In the genomic region with DNA sequence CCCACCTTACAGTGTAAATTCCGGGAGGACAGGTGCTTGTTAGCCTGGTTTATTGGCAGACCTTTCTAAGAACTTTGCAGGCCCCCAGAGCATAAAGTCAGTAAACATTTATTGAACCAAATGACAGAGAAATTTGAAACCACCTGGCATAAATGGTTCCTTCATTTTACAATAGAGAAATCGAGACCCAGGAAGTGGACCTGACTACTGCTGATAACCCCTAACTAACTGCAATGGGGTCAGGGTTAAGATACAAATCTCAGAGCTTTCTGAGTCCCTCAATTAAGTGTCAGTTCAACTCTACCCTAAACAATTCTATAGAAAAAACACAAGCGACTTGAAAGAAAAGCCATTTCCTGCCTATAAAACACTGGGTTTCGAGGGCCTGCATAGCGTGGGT, we compare ENCODE assay signal across 8 mouse cellular contexts. TPM values are rescaled to one million over a fixed set of nuclear protein-coding genes. Genes with fewer than 3 reads are reported as not detected.
DNase-seq lines count a peak whose midpoint lies in the region; ATAC-seq and TF ChIP-seq lines count a peak whose summit lies in the region.

No protein-coding gene starts in this region.

- peak overlapping the region; percentile 96 for H3K4me3 ChIP-seq in heart, embryonic 12.5 days
- peak overlapping the region; percentile 56 to 100 (median 75) for H3K4me3 ChIP-seq in CH12.LX (replicated peaks in 1 of 3; ENCODE audit: low read depth in 2 of 3, low read length in 2 of 3, poor library complexity in 1 of 3)
- peak overlapping the region; percentile 94 for H3K4me3 ChIP-seq in forebrain, embryonic 15.5 days
- H3K4me3 ChIP-seq in liver, embryonic 15.5 days (replicated peaks): peak overlapping the region; percentile 91

- TF ChIP-seq RAD21 in CH12.LX (IDR thresholded peaks at IDR 0.05; ENCODE audit: low read depth, low read length): no peak

- H3K9ac ChIP-seq in heart, embryonic 12.5 days: peak overlapping the region; percentile 66; the same call in 1 of the 2 replicates
- H3K9ac ChIP-seq in CH12.LX (ENCODE audit: insufficient read depth, low read depth): peak overlapping the region; percentile 71
- H3K9ac ChIP-seq in forebrain, embryonic 15.5 days (replicated peaks): peak overlapping the region; percentile 64
- peak overlapping the region; percentile 71 for H3K9ac ChIP-seq in liver, embryonic 15.5 days

- peaks cover 51% of the 10 kb centered on the region for H3K79me2 ChIP-seq in CH12.LX (replicated peaks; ENCODE audit: control insufficient read depth, extremely low read depth, insufficient read depth, poor library complexity, severe bottlenecking)

- in situ Hi-C loops in CH12.LX (cut with MboI; ENCODE audit: low pct_ligation_motif_present, low pct_unique_long_range_greater_than_20kb, low sequenced_read_pairs): no loop called here

- dilution Hi-C loops in CH12.LX (cut with MboI; ENCODE audit: extremely low pct_ligation_motif_present, extremely low pct_unique_long_range_greater_than_20kb, low sequenced_read_pairs): no loop called here

- H3K4me2 ChIP-seq in heart, embryonic 12.5 days: peak overlapping the region; percentile 73
- peak overlapping the region; percentile 81 for H3K4me2 ChIP-seq in CH12.LX (ENCODE audit: insufficient read depth, low read depth, poor library complexity, severe bottlenecking)
- H3K4me2 ChIP-seq in forebrain, embryonic 15.5 days (replicated peaks): peak overlapping the region; percentile 74
- peak overlapping the region; percentile 94 for H3K4me2 ChIP-seq in liver, embryonic 15.5 days

- TF ChIP-seq POLR2A in CH12.LX (IDR thresholded peaks at IDR 0.05; ENCODE audit: low read depth, low read length): no peak

- intact Hi-C loops in heart, postnatal 14 days (cut with DNase I): loop anchor here (2.0 kb wide), 1 partner anchor 97 kb away; a partner anchor contains a TSS

- WGBS in heart, embryonic 12.5 days: 16% methylated on average over 5 of the region's 5 CpGs
- 13% methylated on average over 5 of the region's 5 CpGs for WGBS in forebrain, embryonic 15.5 days
- WGBS in liver, embryonic 15.5 days (ENCODE audit: insufficient replicate concordance): 5% methylated on average over 5 of the region's 5 CpGs

- no peak for TF ChIP-seq CTCF in CH12.LX (conservative IDR thresholded peaks at IDR 0.05 in 1 of 2, IDR thresholded peaks at IDR 0.05 in 1 of 2; ENCODE audit: low read depth in 2 of 2, low read length in 2 of 2)

- ATAC-seq in heart, embryonic 12.5 days (ENCODE audit: insufficient number of reproducible peaks, low FRiP score): no peak
- no peak for ATAC-seq in forebrain, embryonic 15.5 days (replicated peaks)
- ATAC-seq in liver, embryonic 15.5 days (ENCODE audit: insufficient read depth): no peak

- no peaks in the 10 kb centered on the region for H3K9me3 ChIP-seq in heart, embryonic 12.5 days (replicated peaks)
- no peaks in the 10 kb centered on the region for H3K9me3 ChIP-seq in CH12.LX (replicated peaks; ENCODE audit: low read length)
- H3K9me3 ChIP-seq in forebrain, embryonic 15.5 days: no peaks in the 10 kb centered on the region
- no peaks in the 10 kb centered on the region for H3K9me3 ChIP-seq in liver, embryonic 15.5 days (replicated peaks)

- DNase-seq in heart, postnatal 14 days: no peak
- no peak for DNase-seq in CH12.LX (ENCODE audit: extremely low read depth)
- no peak for DNase-seq in cerebellum, adult 9-10 months
- no peak for DNase-seq in cerebellum, postnatal 14 days
- DNase-seq in cerebellum, adult 11-12 months: no peak

- H3K4me1 ChIP-seq in heart, embryonic 12.5 days (replicated peaks): peaks cover 24% of the 10 kb centered on the region
- H3K4me1 ChIP-seq in CH12.LX (ENCODE audit: control insufficient read depth in 1 of 2, insufficient read depth in 2 of 2): peaks cover 0 to 26% of the 10 kb centered on the region in 2 experiments; a peak in 2 of 4 replicates
- H3K4me1 ChIP-seq in forebrain, embryonic 15.5 days: peaks cover 28% of the 10 kb centered on the region
- peaks cover 44% of the 10 kb centered on the region for H3K4me1 ChIP-seq in liver, embryonic 15.5 days (replicated peaks)

- no peaks in the 10 kb centered on the region for H3K27me3 ChIP-seq in heart, embryonic 12.5 days (replicated peaks)
- H3K27me3 ChIP-seq in CH12.LX (replicated peaks): no peaks in the 10 kb centered on the region
- no peaks in the 10 kb centered on the region for H3K27me3 ChIP-seq in forebrain, embryonic 15.5 days
- no peaks in the 10 kb centered on the region for H3K27me3 ChIP-seq in liver, embryonic 15.5 days

- peak overlapping the region; percentile 34 for H3K27ac ChIP-seq in heart, embryonic 12.5 days (ENCODE audit: poor library complexity, severe bottlenecking)
- H3K27ac ChIP-seq in CH12.LX (ENCODE audit: insufficient read depth, low read depth): peak overlapping the region; percentile 1; the same call in 1 of the 2 replicates
- H3K27ac ChIP-seq in forebrain, embryonic 15.5 days (replicated peaks): peak overlapping the region; percentile 63
- H3K27ac ChIP-seq in liver, embryonic 15.5 days (replicated peaks): peak overlapping the region; percentile 82

- no peaks in the 10 kb centered on the region for H3K36me3 ChIP-seq in heart, embryonic 12.5 days
- H3K36me3 ChIP-seq in CH12.LX (replicated peaks in 1 of 2; ENCODE audit: control insufficient read depth in 1 of 2, insufficient read depth in 1 of 2, low read length in 1 of 2): peaks cover 0 to 7% of the 10 kb centered on the region in 2 experiments
- no peaks in the 10 kb centered on the region for H3K36me3 ChIP-seq in forebrain, embryonic 15.5 days
- H3K36me3 ChIP-seq in liver, embryonic 15.5 days (replicated peaks): no peaks in the 10 kb centered on the region

- no peak for TF ChIP-seq EP300 in CH12.LX (IDR thresholded peaks at IDR 0.05; ENCODE audit: low read length)

TF ChIP-seq in CH12.LX, 34 proteins besides CTCF, POLR2A, EP300 and RAD21:
- TF ChIP-seq ETS1 (conservative IDR thresholded peaks at IDR 0.05; ENCODE audit: low read depth, low read length): no peak
- TF ChIP-seq MXI1 (IDR thresholded peaks at IDR 0.05; ENCODE audit: low read depth, low read length): no peak
- 0 out of 2 replicates have a peak, but pooled peaks have one; percentile 37 for TF ChIP-seq ELF1 (IDR thresholded peaks at IDR 0.05; ENCODE audit: low read depth, low read length)
- 0 out of 2 replicates have a peak, but pooled peaks have one; percentile 0 for TF ChIP-seq IRF4 (IDR thresholded peaks at IDR 0.05; ENCODE audit: low read depth, low read length)
TF ChIP-seq in CH12.LX: peak in this region for 2.

RNA-seq across cellular contexts. Expression of a gene that starts 0.9 kb away (rescaled TPM):
- polyA plus RNA-seq in heart, embryonic 12.5 days (2016; fragmentation: Nextera tagmentation; extraction: Ambion mirVana): 17.5 and 18.3 TPM in 2 replicates
- total RNA-seq in heart, postnatal 14 days (2021): 10 to 100 TPM; 49.8 to 52.8 TPM
- 94.1 and 106 TPM in 2 replicates for total RNA-seq in CH12.LX (2012; rRNA removed)
- 33.4 and 38.2 TPM in 2 replicates for total RNA-seq in CH12.LX (2014; rRNA removed)
- 222 and 284 TPM in 2 replicates for polyA plus RNA-seq in CH12.LX (2012; ENCODE audit: insufficient read length, low read depth)
- polyA plus RNA-seq in forebrain, embryonic 15.5 days (2015; fragmentation: Nextera tagmentation; extraction: Ambion mirVana): 18.5 and 18.7 TPM in 2 replicates
- 17.3 and 19.8 TPM in 2 replicates for polyA plus RNA-seq in liver, embryonic 15.5 days (2015; fragmentation: Nextera tagmentation; extraction: Ambion mirVana)

Comparison
In these comparisons a context has a peak if more than half of its experiments do, and no peak if none do; other contexts are left out.
1. H3K27ac ChIP-seq: peak in every context shown above with its lines; median percentile 82 in liver, embryonic 15.5 days; 63 in forebrain, embryonic 15.5 days; 34 in heart, embryonic 12.5 days; 1 in CH12.LX.
2. RNA of a gene that starts 0.9 kb away (polyA plus RNA-seq): 222 to 284 TPM in CH12.LX; 18.5 to 18.7 TPM in forebrain, embryonic 15.5 days, 17.5 to 18.3 TPM in heart, embryonic 12.5 days and 17.3 to 19.8 TPM in liver, embryonic 15.5 days; every median in the first group is over 10 times any median in the second.
3. Peak in every context shown above with its lines, with median percentiles within 50 percentile points of each other: H3K4me2 ChIP-seq, H3K4me3 ChIP-seq and H3K9ac ChIP-seq.